Mouse (Mus musculus): ENCODE measurements at regions not wholly inside any gene's neighbourhood (a gene's known extent, or its start where the extent isn't known, plus 50 kb on each side); places are given as distances from the start of the nearest gene placed in this dataset.

DNA sequence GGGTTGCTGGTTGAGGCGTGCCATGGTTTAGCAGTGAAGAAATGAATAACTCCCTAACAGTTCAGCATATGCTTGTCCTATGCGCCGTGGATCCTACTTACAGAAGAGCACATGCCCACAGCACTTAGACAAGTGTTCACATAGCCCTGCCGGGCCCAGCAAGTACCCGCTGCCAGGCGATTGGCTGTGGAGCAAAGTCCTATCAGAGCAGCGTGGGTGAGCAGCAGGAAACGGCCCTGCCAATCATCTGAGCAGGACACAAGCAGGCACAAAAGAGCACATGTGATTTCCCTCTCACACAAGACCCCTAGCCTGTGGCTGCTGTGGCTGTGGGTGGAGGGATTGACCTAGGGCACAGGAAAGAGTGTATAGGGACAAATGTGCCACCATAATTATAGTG, 243.7 kb upstream of the Dio3 start:
- ATAC-seq (ENCODE audit: insufficient number of reproducible peaks, insufficient read depth, low FRiP score, low TSS enrichment, low read depth): no peak
- no peak overlapping the region for H3K4me2 ChIP-seq
- no peak overlapping the region for H3K4me3 ChIP-seq
- no peak overlapping the region for H3K27ac ChIP-seq
- H3K36me3 ChIP-seq: no peaks in the 10 kb centered on the region
- H3K9ac ChIP-seq: no peak overlapping the region
- 78% methylated on average over 8 of the region's 8 CpGs for WGBS
- H3K9me3 ChIP-seq: no peaks in the 10 kb centered on the region
- H3K4me1 ChIP-seq: no peaks in the 10 kb centered on the region
- H3K27me3 ChIP-seq: peaks cover 3% of the 10 kb centered on the region; the same call in 1 of the 2 replicates

DNA sequence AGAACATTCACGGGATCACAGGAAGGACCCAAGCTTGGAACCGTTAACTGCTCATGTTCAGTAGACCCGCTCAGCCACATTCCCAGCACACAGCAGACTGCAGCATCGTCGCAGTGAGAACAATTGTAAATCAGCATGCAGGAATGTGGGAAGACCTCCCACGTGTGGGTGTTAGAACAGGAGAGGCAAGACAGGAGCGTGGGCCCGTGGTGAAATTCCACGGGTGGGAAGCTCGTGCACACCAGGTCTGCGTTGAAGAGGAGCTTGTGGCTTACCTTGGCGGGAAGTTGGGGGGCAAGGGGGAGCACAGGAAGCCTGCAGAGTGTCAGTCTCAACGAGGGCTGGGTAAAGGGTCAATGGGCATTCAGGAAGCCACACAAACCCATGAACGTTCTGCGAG, 238.2 kb upstream of the Dio3 start:
- 63% methylated on average over 15 of the region's 15 CpGs for WGBS
- no peak overlapping the region for H3K27ac ChIP-seq
- H3K36me3 ChIP-seq: no peaks in the 10 kb centered on the region
- ATAC-seq (ENCODE audit: insufficient number of reproducible peaks, insufficient read depth, low FRiP score, low TSS enrichment, low read depth): no peak
- H3K9ac ChIP-seq: no peak overlapping the region
- H3K27me3 ChIP-seq: no peaks in the 10 kb centered on the region; the same call in 1 of the 2 replicates
- H3K4me2 ChIP-seq: no peak overlapping the region
- no peaks in the 10 kb centered on the region for H3K4me1 ChIP-seq
- H3K9me3 ChIP-seq: no peaks in the 10 kb centered on the region
- H3K4me3 ChIP-seq: no peak overlapping the region

DNA sequence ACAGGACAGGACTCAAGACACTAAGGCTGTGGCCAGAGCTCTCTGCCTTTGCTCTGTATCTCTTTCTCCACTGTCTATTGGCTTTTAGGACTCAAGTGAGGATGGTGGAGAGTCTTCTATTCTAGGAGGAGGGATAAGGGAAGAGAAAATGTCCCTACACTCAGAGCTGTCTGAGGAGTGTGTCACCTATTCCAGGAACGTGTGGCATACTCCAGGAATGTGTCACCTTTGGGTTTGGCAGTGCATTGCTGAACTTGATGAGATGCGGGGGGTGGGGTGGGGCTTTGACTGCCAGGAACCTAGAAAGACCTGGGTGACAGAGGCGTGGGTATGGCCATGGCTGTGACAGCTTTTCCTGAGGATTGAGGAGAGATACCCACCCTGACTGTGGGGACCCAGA, 237.1 kb upstream of the Dio3 start:
- Histone ChIP-seq H3K9ac (no peak overlapping the region), H3K4me1 (no peaks in the 10 kb centered on the region), H3K27ac (no peak overlapping the region), H3K36me3 (no peaks in the 10 kb centered on the region), H3K4me2 (no peak overlapping the region), H3K9me3 (no peaks in the 10 kb centered on the region), H3K27me3 (no peaks in the 10 kb centered on the region; the same call in 1 of the 2 replicates), H3K4me3 (no peak overlapping the region)
- no peak for ATAC-seq (ENCODE audit: insufficient number of reproducible peaks, insufficient read depth, low FRiP score, low TSS enrichment, low read depth)
- 69% methylated on average over 3 of the region's 3 CpGs for WGBS

DNA sequence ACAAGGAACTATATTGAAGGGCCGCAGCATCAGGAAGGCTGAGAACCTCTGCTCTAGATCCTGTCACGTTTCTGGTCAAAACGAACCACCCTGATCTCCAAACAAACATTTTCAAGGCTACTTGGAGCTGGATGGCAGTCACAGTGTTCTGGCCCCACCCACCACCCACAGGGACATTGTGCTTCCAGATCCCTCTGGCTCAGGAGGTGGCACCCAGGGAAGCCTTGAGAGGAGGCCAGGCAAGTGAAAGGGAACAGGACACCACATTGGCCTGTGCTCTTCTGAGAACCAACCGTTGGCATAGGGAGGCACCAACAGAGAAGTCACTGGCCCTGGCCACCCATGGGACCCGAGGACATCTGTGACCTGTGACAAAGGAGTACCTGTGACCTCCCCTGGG, 234.6 kb upstream of the Dio3 start:
- H3K27me3 ChIP-seq: no peaks in the 10 kb centered on the region
- ATAC-seq (ENCODE audit: insufficient number of reproducible peaks, insufficient read depth, low FRiP score, low TSS enrichment, low read depth): no peak
- H3K4me2 ChIP-seq: no peak overlapping the region
- H3K9ac ChIP-seq: no peak overlapping the region
- H3K9me3 ChIP-seq: no peaks in the 10 kb centered on the region
- peaks cover 3% of the 10 kb centered on the region; the same call in 1 of the 2 replicates for H3K4me1 ChIP-seq
- H3K27ac ChIP-seq: no peak overlapping the region
- no peaks in the 10 kb centered on the region for H3K36me3 ChIP-seq
- no peak overlapping the region for H3K4me3 ChIP-seq
- WGBS: 76% methylated on average over 5 of the region's 5 CpGs

DNA sequence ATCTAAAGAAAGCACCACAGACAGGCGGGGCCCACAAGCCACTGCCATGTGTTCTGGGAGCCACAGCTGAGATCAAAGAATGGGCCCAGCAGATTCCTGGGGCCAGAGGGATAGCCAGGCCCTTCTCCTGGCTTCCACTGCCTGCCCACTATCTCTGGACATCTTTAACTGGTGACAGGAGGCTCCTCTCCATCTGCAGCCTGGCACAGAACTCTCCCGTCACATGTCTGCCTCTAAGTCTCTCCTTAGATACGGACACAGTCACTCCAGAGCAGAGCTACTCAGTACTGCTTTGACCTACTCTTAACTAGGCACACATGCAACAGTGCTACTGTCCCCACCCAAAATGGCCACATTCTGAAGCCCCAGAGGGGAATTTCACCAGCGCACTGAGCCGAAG, 234.1 kb upstream of the Dio3 start:
- ATAC-seq (ENCODE audit: insufficient number of reproducible peaks, insufficient read depth, low FRiP score, low TSS enrichment, low read depth): no peak
- Histone ChIP-seq H3K4me3 (no peak overlapping the region), H3K4me1 (peaks cover 3% of the 10 kb centered on the region; the same call in 1 of the 2 replicates), H3K4me2 (no peak overlapping the region), H3K9ac (no peak overlapping the region), H3K9me3 (no peaks in the 10 kb centered on the region), H3K36me3 (no peaks in the 10 kb centered on the region), H3K27me3 (no peaks in the 10 kb centered on the region), H3K27ac (no peak overlapping the region)
- 89% methylated on average over 5 of the region's 5 CpGs for WGBS

DNA sequence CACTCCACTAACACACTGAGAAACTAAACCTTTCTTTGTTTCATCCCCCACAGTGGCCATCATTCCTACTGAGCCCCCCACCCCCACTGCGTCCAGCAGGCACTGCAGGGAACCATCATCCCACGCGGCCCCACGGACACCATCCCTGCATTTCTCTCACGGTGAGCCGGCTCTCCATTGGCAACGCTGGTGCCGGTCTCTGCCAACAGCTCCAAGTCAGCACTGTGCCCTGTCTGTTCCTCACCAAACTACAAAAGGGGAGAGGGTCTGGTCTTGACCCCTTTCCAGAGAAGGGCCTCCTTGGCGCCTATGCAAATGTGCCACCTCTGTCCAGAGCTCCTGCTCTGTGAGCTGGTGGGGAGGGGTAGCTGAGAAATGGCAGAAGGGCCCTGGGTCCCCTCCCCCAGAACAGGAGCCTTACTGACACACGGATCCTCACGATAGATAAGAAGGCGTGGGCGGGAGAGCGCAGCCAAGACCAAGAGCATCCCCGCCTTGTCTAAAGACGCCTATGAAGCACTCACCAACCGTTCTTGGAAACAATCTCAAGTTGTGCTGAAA, 233.0 kb upstream of the Dio3 start:
- H3K4me3 ChIP-seq: no peak overlapping the region
- WGBS: 73% methylated on average over 17 of the region's 17 CpGs

DNA sequence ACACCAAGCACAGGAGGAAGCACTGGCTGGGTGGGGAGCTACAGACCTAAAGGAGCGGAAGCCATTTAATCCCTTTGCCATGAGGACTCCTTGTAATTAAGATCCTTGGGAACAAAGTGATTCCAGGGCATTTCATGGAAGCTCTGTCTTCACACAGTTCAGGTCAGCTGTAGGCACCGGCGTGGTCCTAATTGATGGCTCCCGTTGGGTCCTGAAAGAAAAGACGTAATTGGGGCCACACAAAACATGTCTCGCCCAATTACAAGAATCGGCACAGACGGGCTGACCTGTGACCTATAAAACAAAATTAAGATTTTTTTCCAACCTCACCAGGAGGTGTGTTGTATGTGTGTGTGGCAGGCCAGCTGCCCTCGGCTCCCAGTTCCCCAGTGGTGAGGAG, 232.3 kb upstream of the Dio3 start:
- Histone ChIP-seq H3K4me2 (no peak overlapping the region), H3K27ac (no peak overlapping the region), H3K4me3 (no peak overlapping the region), H3K4me1 (peaks cover 3% of the 10 kb centered on the region; the same call in 1 of the 2 replicates), H3K36me3 (no peaks in the 10 kb centered on the region), H3K9me3 (no peaks in the 10 kb centered on the region), H3K9ac (no peak overlapping the region), H3K27me3 (no peaks in the 10 kb centered on the region)
- 70% methylated on average over 9 of the region's 9 CpGs for WGBS
- no peak for ATAC-seq (ENCODE audit: insufficient number of reproducible peaks, insufficient read depth, low FRiP score, low TSS enrichment, low read depth)

More for the DNA sequence above, 233.0 kb upstream of the Dio3 start:
- H3K9ac ChIP-seq: no peak overlapping the region
- H3K4me1 ChIP-seq: peaks cover 3% of the 10 kb centered on the region; the same call in 1 of the 2 replicates
- H3K9me3 ChIP-seq: no peaks in the 10 kb centered on the region
- H3K36me3 ChIP-seq: no peaks in the 10 kb centered on the region
- no peak overlapping the region for H3K27ac ChIP-seq
- H3K4me2 ChIP-seq: no peak overlapping the region
- ATAC-seq (ENCODE audit: insufficient number of reproducible peaks, insufficient read depth, low FRiP score, low TSS enrichment, low read depth): peak; percentile 20; the same call in 1 of the 2 replicates
- no peaks in the 10 kb centered on the region for H3K27me3 ChIP-seq

DNA sequence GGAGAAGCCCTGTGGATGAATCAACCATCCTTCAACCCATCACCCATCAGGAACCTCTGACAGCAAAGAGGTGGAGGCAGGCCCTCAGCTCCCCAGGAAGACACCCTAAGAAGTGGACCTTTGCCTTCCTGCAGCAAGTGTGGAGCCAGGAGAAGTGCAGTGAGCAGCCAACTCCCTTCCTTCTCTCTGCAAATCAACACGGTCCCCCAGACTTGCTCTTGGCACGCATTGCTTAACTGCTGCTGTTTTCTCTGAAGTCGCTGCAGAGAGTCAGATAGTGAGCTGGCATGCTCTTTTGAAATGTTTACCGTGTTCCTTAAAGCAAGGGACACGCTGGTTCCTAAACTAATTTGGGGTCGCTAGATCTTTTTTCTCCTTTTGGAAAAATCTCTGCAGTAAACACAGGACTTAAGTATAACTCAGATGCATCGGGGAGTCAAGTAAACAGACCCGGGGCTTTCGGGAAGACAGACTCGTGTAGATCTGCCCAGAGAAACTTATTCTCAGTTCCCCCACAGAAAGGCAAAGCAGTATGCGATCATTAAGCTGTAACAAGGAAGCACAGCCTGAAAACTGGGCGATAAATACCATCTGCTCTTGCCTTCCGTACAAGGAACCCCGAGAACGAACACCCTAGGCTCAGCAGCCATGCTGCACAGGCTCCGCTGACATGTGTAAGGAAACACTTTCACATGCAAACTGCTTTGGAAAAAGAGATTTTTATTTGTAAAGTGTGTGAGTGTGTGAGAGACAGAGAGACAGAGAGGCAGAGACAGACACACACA, 231.2 kb upstream of the Dio3 start:
- Histone ChIP-seq H3K27ac (no peak overlapping the region), H3K27me3 (no peaks in the 10 kb centered on the region), H3K36me3 (no peaks in the 10 kb centered on the region), H3K9ac (no peak overlapping the region), H3K9me3 (no peaks in the 10 kb centered on the region), H3K4me2 (peak overlapping the region; percentile 9; the same call in 1 of the 2 replicates), H3K4me3 (no peak overlapping the region), H3K4me1 (peaks cover 3% of the 10 kb centered on the region; the same call in 1 of the 2 replicates)
- 67% methylated on average over 16 of the region's 16 CpGs for WGBS
- ATAC-seq (ENCODE audit: insufficient number of reproducible peaks, insufficient read depth, low FRiP score, low TSS enrichment, low read depth): no peak

DNA sequence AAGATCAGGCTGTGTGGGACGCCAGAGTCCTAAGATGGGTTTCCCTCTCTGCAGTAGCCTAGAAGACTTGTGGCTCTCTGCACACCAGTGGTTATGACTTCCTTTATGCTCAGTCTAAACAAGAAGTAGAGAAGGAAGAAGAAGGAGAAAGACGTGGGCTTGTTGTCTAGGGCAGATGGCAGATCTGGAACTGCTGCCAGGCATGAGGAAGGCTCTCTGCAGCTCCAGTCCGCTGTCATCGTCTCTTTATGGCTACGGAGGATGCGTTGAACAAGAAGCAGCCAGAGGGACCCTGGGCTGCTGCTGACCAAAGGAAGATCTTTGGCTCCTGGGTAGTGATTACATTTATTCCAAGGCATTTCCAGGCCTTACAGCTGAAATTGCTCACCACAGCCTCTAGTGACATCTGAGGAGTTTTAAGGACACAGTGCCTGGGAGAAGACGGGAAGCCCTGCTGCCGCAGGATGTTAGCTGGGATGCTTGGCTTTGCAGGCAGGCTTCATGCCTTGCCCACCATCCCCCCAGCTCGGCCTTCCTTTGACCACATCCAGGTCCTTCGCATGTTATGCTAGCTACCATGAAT, 229.6 kb upstream of the Dio3 start:
- H3K4me1 ChIP-seq: peaks cover 3% of the 10 kb centered on the region; the same call in 1 of the 2 replicates
- H3K27ac ChIP-seq: no peak overlapping the region
- H3K4me3 ChIP-seq: no peak overlapping the region
- no peaks in the 10 kb centered on the region for H3K27me3 ChIP-seq
- H3K9ac ChIP-seq: no peak overlapping the region
- H3K36me3 ChIP-seq: no peaks in the 10 kb centered on the region
- no peaks in the 10 kb centered on the region for H3K9me3 ChIP-seq
- WGBS: 83% methylated on average over 10 of the region's 10 CpGs
- ATAC-seq (ENCODE audit: insufficient number of reproducible peaks, insufficient read depth, low FRiP score, low TSS enrichment, low read depth): no peak
- H3K4me2 ChIP-seq: no peak overlapping the region

DNA sequence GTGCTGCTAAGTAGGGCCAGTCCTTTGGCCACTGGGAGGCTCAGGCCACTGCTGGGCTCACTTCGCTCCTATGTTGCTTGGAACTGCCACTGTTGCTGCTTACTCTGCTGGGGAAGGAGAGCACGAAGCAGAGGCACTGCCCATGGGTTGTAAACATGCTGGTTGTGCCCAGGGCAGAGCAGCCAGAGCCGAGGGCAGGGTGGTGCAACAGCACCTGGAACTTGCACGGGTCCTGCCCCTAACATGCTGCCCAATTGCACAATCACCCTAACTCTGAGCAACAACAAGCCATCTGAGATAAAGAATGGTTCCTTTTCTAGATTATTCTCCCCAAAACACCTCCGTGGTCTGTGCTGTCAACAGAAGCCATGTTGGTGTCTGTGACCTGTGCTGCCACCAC, 219.5 kb upstream of the Dio3 start:
- Histone ChIP-seq H3K4me2 (no peak overlapping the region), H3K36me3 (no peaks in the 10 kb centered on the region), H3K27me3 (no peaks in the 10 kb centered on the region), H3K27ac (no peak overlapping the region), H3K9ac (no peak overlapping the region), H3K4me1 (no peaks in the 10 kb centered on the region), H3K4me3 (no peak overlapping the region), H3K9me3 (no peaks in the 10 kb centered on the region)
- ATAC-seq (ENCODE audit: insufficient number of reproducible peaks, insufficient read depth, low FRiP score, low TSS enrichment, low read depth): no peak
- 89% methylated on average over 5 of the region's 5 CpGs for WGBS

DNA sequence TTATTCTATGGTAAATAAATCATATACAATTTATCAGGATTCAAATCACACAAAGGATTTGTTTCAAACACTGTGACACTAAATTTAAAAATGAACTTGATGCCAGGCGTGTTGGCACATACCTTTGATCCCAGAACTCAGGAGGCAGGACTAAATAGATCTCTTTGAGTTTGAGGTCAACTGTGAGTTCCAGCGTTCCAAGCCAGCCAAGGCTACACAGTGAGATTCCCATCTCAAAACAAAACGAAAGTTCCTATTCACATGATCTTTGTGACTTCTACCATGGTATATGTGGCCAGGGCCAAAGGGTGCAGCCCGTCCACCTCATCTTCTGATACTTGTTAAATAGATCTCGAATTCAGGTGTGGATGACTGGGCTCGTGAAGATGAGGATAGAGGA, 216.9 kb upstream of the Dio3 start:
- H3K9ac ChIP-seq: no peak overlapping the region

DNA sequence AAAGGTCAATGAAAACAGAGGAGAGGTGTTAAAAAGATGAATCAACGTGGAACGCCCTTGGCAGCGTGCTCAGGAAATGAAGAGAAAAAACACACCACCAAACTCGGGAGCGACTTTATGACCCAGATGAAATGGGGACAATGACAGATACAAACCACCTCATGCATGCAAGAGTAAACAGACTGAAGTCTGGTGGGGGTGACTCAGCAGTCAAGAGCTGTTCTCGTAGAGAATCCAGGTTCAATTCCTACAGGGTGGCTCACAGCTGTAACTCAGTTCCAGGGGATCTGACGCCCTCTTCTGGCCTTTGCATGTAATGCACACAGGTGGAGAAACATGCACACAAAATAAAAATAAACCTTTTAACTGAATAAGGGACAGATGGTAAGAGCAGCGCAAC, 215.9 kb upstream of the Dio3 start:
- Histone ChIP-seq H3K4me1 (no peaks in the 10 kb centered on the region), H3K27ac (no peak overlapping the region), H3K27me3 (no peaks in the 10 kb centered on the region), H3K4me2 (no peak overlapping the region), H3K9me3 (0 out of 2 replicates have a peak, but pooled peaks cover 1% of the 10 kb centered on the region), H3K4me3 (no peak overlapping the region), H3K36me3 (no peaks in the 10 kb centered on the region), H3K9ac (no peak overlapping the region)
- 76% methylated on average over 8 of the region's 8 CpGs for WGBS
- ATAC-seq (ENCODE audit: insufficient number of reproducible peaks, insufficient read depth, low FRiP score, low TSS enrichment, low read depth): no peak

More for the DNA sequence above, 216.9 kb upstream of the Dio3 start:
- no peaks in the 10 kb centered on the region for H3K27me3 ChIP-seq
- no peak overlapping the region for H3K4me2 ChIP-seq
- H3K4me1 ChIP-seq: no peaks in the 10 kb centered on the region
- H3K4me3 ChIP-seq: no peak overlapping the region
- no peak for ATAC-seq (ENCODE audit: insufficient number of reproducible peaks, insufficient read depth, low FRiP score, low TSS enrichment, low read depth)
- 87% methylated on average over 6 of the region's 6 CpGs for WGBS
- no peaks in the 10 kb centered on the region for H3K9me3 ChIP-seq
- no peak overlapping the region for H3K27ac ChIP-seq
- H3K36me3 ChIP-seq: no peaks in the 10 kb centered on the region
